Mouse (Mus musculus): ENCODE measurements around the gene Hdac1.
"Not testable (repeated sequence)": the region's sequence is repeated elsewhere in the genome, so short reads cannot be mapped to it uniquely, and the experiment has no call there.

- TF ChIP-seq CTCF, EP300 (IDR thresholded peaks at IDR 0.05; ENCODE audit: low read depth): not testable (repeated sequence)
Measured at GRCm38 (mm10) chr4:129554512-129554911, 12.0 kb upstream of the Hdac1 start.
